Mouse (Mus musculus) small intestine, adult 2 months (tissue): ENCODE data around the gene 9130019O22Rik. TPM values are rescaled to one million over a fixed set of nuclear protein-coding genes. Genes with fewer than 3 reads are reported as not detected.
"Not testable (repeated sequence)": the region's sequence is repeated elsewhere in the genome, so short reads cannot be mapped to it uniquely, and the experiment has no call there.

ENCODE experiments used
- H3K27ac ChIP-seq: fragments of 200-500 bp; 2 replicates; pipeline ENCODE4 v1.5.1; 2012; ENCODE audit warnings: low read depth, low read length, control low read depth, inconsistent platforms; ENCODE audit not compliant: insufficient read depth
- H3K27me3 ChIP-seq: fragments of 200-500 bp; 2 replicates; pipeline ENCODE4 v1.6.1; 2012; ENCODE audit warnings: mild to moderate bottlenecking, moderate library complexity, low read length, inconsistent platforms; ENCODE audit not compliant: control insufficient read depth, insufficient read depth
- H3K36me3 ChIP-seq: fragments of 200-500 bp; 2 replicates; pipeline ENCODE4 v1.6.1; 2012; ENCODE audit warnings: mild to moderate bottlenecking, low read length, control low read depth, inconsistent platforms; ENCODE audit not compliant: control insufficient read depth, insufficient read depth
- H3K4me1 ChIP-seq: fragments of 200-500 bp; 2 replicates; pipeline ENCODE4 v1.6.1; 2012; ENCODE audit warnings: low read length, inconsistent platforms, mixed read lengths; ENCODE audit not compliant: control insufficient read depth, insufficient read depth, insufficient read length
- H3K4me3 ChIP-seq: fragments of 200-500 bp; 2 replicates; pipeline ENCODE4 v1.5.1; 2012; ENCODE audit warnings: low read depth, mild to moderate bottlenecking, control low read depth, inconsistent platforms, low read length, moderate library complexity
- CTCF ChIP-seq: fragments of 200-500 bp; IDR thresholded peaks from 2 replicates; pipeline ENCODE4 v1.5.1; 2012; ENCODE audit warnings: low read depth, mild to moderate bottlenecking, control low read depth, inconsistent platforms, low read length, moderate library complexity, mixed read lengths; ENCODE audit not compliant: insufficient replicate concordance, insufficient read length; ENCODE audit errors: extremely low read depth
- POLR2A ChIP-seq: fragments of 200-500 bp; IDR thresholded peaks from 2 replicates; pipeline ENCODE4 v1.6.1; 2012; ENCODE audit warnings: low read depth, mild to moderate bottlenecking, control low read depth, inconsistent platforms, low read length, moderate library complexity
- WGBS: fragments of 180-500 bp; shearing (Covaris S2); methylation state at CpG from one replicate; pipeline ENCODE4 v1.1.7; 2018; 5-methylcytosine and 5-hydroxymethylcytosine counted together
- polyA plus RNA-seq: library from polyadenylated mRNA; depleted of rRNA; stranded (reverse); fragments of >200 nt; gene quantifications from 2 replicates; pipeline ENCODE4 v1.2.3, GENCODE M21; 2012

Gene 9130019O22Rik
- polyA plus RNA-seq, 1 experiment, result 7.3 TPM

DNA sequence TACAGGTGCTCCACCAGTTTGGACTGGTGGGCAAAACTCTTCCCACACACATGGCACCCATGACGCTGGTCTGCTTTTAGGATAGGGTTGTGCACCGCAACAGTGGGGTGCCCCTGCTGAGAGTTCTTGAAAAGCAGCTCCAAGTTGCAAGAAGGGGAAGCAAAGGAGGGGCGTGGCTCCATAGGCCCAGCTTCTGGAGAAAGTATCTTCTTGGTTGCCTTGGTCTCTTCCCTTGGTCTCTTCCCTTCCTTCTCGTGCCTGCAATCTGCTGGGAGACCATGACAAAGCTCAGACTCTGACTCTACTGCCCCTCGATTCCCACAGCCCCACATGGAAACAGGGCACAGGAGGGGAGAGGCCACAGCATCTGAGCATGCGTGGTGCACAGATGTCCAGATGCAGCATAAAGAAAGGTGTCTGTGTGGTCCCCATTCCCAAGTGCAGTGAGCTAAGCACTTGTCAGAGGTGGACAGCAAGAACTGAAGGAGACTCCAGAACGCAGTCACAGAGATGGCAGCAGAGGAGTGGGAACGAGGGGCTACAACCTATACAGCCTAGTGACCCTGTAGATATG lies 5.4 kb upstream of the 9130019O22Rik start:
- Histone ChIP-seq H3K27ac (no peak overlapping the region), H3K27me3 (no peaks in the 10 kb centered on the region), H3K4me1 (peaks cover 9% of the 10 kb centered on the region; the same call in 1 of the 2 replicates), H3K36me3 (peaks cover 8% of the 10 kb centered on the region), H3K4me3 (peak overlapping the region; percentile 87)
- TF ChIP-seq CTCF, result no peak
- WGBS, result 68% methylated on average over 8 of the region's 8 CpGs

DNA sequence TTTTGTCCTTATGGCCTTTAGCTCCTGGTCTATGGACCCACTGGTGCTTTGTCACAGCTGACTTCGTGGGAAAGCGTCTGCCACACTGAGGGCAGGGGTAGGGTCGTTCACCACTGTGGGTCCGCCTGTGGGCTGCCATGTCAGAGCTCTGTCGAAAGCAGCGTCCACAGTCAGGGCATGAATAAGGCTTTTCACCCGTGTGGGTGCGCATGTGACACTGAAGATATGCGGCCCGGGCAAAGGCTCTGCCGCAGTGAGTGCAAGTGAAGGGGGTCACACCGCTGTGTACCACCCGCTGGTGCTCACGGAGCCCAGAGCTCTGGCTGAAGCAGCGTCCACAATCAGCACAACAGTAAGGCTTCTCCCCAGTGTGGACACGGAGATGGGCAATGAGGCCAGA lies 4.6 kb upstream of the 9130019O22Rik start:
- no peak overlapping the region for H3K27ac ChIP-seq
- peaks cover 10% of the 10 kb centered on the region; the same call in 1 of the 2 replicates for H3K4me1 ChIP-seq
- H3K36me3 ChIP-seq, result peaks cover 8% of the 10 kb centered on the region
- TF ChIP-seq POLR2A (no peak), CTCF (no peak)
- 97% methylated on average over 16 of the region's 16 CpGs for WGBS
- H3K27me3 ChIP-seq, result no peaks in the 10 kb centered on the region
- H3K4me3 ChIP-seq, result no peak overlapping the region

DNA sequence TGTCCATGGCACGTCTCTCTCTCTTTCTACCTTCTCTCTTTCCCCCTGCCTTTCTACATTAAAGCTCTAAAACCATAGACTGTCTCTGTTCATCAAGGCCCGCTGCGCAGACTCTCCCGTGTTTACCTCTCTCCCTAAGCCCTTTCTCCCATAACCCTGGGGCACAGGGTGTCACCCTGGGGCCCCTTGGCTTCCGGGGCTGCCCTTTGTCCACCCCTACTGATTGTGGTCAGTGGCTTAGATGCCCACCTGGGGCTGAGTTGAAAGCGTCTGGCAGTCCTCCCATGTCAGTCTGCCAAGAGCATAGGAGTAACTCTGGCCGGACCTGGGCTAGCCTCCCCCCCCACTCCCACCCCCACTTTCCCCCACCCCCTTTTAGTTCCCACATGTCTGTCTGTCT lies 3.3 kb upstream of the 9130019O22Rik start:
- 78% methylated on average over 7 of the region's 7 CpGs for WGBS
- H3K27me3 ChIP-seq, result no peaks in the 10 kb centered on the region
- H3K4me3 ChIP-seq, result no peak overlapping the region
- H3K27ac ChIP-seq, result no peak overlapping the region
- peaks cover 10% of the 10 kb centered on the region; the same call in 1 of the 2 replicates for H3K4me1 ChIP-seq
- peaks cover 8% of the 10 kb centered on the region for H3K36me3 ChIP-seq
- TF ChIP-seq POLR2A (no peak), CTCF (no peak)

GRCm38 (mm10) chr7:127388201-127388600 lies 1.2 kb upstream of the 9130019O22Rik start:
- not testable (repeated sequence) for H3K4me3 ChIP-seq, H3K27me3 ChIP-seq, H3K4me1 ChIP-seq, H3K27ac ChIP-seq
- H3K36me3 ChIP-seq, result peaks cover 11% of the 10 kb centered on the region

DNA sequence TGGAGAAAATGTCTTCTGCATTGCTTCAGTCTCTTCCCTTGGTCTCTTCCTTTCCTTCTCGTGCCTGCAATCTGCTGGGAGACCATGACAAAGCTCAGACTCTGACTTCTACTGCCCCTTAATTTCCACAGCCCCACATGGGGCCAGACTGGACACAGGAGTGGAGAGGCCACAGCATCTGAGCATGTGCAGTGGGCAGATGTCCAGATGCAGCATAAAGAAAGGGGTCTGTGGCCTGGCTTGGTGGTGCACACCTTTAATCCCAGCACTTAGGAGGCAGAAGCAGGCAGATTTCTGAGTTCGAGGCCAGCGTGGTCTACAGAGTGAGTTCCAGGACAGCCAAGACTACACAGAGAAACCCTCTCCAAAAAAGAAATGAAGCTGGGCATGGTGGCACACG lies 1.4 kb downstream of the 9130019O22Rik start:
- H3K36me3 ChIP-seq, H3K27me3 ChIP-seq, H3K27ac ChIP-seq, H3K4me3 ChIP-seq, H3K4me1 ChIP-seq: not testable (repeated sequence)
- 95% methylated on average over 4 of the region's 4 CpGs for WGBS

GRCm38 (mm10) chr7:127378310-127378921 lies 8.6 kb downstream of the 9130019O22Rik start:
- H3K4me1 ChIP-seq, result peaks cover 13% of the 10 kb centered on the region; the same call in 1 of the 2 replicates
- no peaks in the 10 kb centered on the region for H3K27me3 ChIP-seq
- H3K4me3 ChIP-seq, result no peak overlapping the region
- TF ChIP-seq POLR2A (no peak), CTCF (no peak)
- H3K36me3 ChIP-seq, result peaks cover 11% of the 10 kb centered on the region
- H3K27ac ChIP-seq, result peak overlapping the region; percentile 94
- WGBS, result 22% methylated on average over 6 of the region's 6 CpGs

GRCm38 (mm10) chr7:127375271-127376245 lies 11.4 kb downstream of the 9130019O22Rik start, which contains the start of gene Zfp747:
TSS of gene Zfp747 (minus strand) at chr7:127376050.
- H3K27ac ChIP-seq, result peak within 1 kb of the TSS; percentile 95
- under 1% methylated on average over 49 of the region's 49 CpGs for WGBS
- H3K36me3 ChIP-seq, result peaks cover 16% of the 10 kb centered on the region

More at GRCm38 (mm10) chr7:127375271-127376245, 11.4 kb downstream of the 9130019O22Rik start, which contains the start of gene Zfp747:
- TF ChIP-seq CTCF (peak; percentile 64; the same call in 1 of the 2 replicates), POLR2A (peak; percentile 83; the same call in 1 of the 2 replicates)
- H3K27me3 ChIP-seq, result not testable (repeated sequence)
- peaks cover 16% of the 10 kb centered on the region; the same call in 1 of the 2 replicates for H3K4me1 ChIP-seq
- H3K4me3 ChIP-seq, result peak within 1 kb of the TSS; percentile 94
